Mouse (Mus musculus): ENCODE measurements around the gene Nedd4. TPM values are rescaled to one million over a fixed set of nuclear protein-coding genes. Genes with fewer than 3 reads are reported as not detected.
A peak's percentile ranks its signal among the peaks of the same experiment; 100 is the strongest.
"Not testable (repeated sequence)": the region's sequence is repeated elsewhere in the genome, so short reads cannot be mapped to it uniquely, and the experiment has no call there.

The Nedd4 gene
- polyA plus RNA-seq, 1 experiment from 2014 or later, result 605 TPM

DNA sequence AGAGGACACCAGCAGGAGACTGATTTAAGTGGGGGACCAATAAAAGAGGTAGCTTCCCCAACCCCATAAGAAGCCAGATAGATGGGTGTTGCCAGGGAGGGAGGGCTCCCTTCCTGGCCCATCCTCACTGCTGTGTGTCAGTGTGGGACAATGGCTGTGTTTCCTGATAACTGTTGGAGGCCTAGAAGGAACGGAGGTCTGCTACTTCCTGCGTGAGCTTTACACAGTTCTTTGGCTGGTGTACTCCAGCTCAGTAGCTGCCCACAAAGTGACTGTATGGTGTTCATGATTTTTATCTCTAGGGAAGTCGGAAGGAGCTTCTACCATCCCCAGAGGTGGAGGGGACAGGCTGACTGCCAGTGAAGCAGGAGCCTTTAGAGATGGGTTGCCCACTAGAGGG, 5.2 kb upstream of the Nedd4 start:
- H3K4me3 ChIP-seq, result no peak overlapping the region
- 18% methylated on average over 3 of the region's 3 CpGs for WGBS
- no peaks in the 10 kb centered on the region for H3K27me3 ChIP-seq (ENCODE audit: low read depth, poor library complexity, severe bottlenecking)
- peak overlapping the region; percentile 55; the same call in 1 of the 2 replicates for H3K27ac ChIP-seq (replicated peaks)
- H3K4me1 ChIP-seq, result peaks cover 69% of the 10 kb centered on the region
- H3K36me3 ChIP-seq, result no peaks in the 10 kb centered on the region
- H3K9me3 ChIP-seq (replicated peaks), result no peaks in the 10 kb centered on the region
- no peak for DNase-seq (ENCODE audit: low spot score)

DNA sequence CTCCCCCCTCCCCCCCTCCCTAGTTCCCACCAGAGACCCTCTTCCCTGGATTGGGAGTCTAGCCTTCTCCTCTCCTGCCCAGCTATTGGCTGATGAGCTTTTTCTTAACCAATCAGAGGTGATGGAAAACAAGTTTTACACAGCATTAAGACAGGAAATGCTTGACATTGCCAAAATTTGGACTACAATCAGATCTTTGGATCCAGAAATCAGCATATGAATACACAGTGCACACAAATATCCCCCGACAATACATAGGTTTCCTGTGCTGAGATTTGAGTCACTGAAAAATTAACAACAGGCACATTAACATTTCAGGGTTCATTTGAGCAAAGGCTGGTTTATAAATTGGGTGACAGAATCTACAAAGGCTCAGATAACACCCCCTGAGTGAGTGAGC, 4.5 kb upstream of the Nedd4 start:
- DNase-seq (ENCODE audit: low spot score), result no peak
- Histone ChIP-seq H3K36me3 (no peaks in the 10 kb centered on the region), H3K27ac (replicated peaks) (0 out of 2 replicates have a peak overlapping the region, but pooled peaks have one; percentile 55), H3K27me3 (ENCODE audit: low read depth, poor library complexity, severe bottlenecking) (no peaks in the 10 kb centered on the region), H3K4me1 (peaks cover 68% of the 10 kb centered on the region), H3K4me3 (no peak overlapping the region), H3K9me3 (replicated peaks) (no peaks in the 10 kb centered on the region)
- WGBS, result 85% methylated on average over 1 of the region's 1 CpGs

DNA sequence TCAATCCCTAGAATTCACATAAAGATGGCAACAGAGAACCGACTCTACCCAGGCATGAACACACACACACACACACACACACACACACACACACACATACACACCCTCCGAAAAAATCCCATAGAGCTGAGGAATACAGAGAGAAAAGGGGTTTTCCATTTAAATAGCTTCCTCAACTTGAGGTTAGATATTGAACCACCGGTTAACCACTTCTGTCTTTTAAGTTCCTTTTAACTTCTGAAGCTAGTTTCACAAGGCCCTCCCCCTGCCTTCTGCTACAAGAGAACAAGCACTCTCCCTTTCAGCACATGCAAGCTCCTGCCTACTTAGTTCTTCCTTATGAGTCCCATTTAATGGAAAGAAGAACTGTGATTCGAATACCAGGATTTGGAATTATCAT, 2.0 kb upstream of the Nedd4 start:
- Histone ChIP-seq H3K27ac (replicated peaks) (peak overlapping the region; percentile 100; the same call in 1 of the 2 replicates), H3K36me3 (peaks cover 15% of the 10 kb centered on the region), H3K9me3 (replicated peaks) (no peaks in the 10 kb centered on the region), H3K4me3 (no peak overlapping the region), H3K27me3 (ENCODE audit: low read depth, poor library complexity, severe bottlenecking) (no peaks in the 10 kb centered on the region), H3K4me1 (peaks cover 67% of the 10 kb centered on the region)
- no peak for DNase-seq (ENCODE audit: low spot score)
- 83% methylated on average over 4 of the region's 4 CpGs for WGBS

DNA sequence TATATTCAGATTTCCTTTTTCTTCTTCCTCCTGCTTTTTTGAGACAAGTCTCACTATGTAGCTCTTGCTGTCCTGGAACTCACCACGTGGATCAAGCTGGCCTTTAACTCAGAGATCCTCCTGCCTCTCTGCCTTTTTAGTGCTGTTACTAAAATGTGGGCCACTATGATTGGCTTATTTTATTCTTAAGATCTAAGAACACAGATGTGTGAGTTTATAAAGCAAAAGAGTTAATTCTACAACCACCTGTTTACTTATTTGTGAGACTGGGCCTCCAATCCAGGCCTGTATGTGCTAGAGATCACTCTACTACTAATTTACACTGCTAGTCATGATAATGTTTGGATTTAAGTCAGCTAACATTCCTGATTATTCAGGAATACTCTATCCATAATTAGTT, 1.2 kb upstream of the Nedd4 start:
- no peaks in the 10 kb centered on the region for H3K9me3 ChIP-seq (replicated peaks)
- H3K36me3 ChIP-seq, result peaks cover 22% of the 10 kb centered on the region
- H3K4me1 ChIP-seq, result peaks cover 67% of the 10 kb centered on the region
- H3K27ac ChIP-seq (replicated peaks), result peak overlapping the region; percentile 100
- 41% methylated on average over 1 of the region's 1 CpGs for WGBS
- no peaks in the 10 kb centered on the region for H3K27me3 ChIP-seq (ENCODE audit: low read depth, poor library complexity, severe bottlenecking)
- H3K4me3 ChIP-seq, result peak overlapping the region; percentile 97
- no peak for DNase-seq (ENCODE audit: low spot score)

DNA sequence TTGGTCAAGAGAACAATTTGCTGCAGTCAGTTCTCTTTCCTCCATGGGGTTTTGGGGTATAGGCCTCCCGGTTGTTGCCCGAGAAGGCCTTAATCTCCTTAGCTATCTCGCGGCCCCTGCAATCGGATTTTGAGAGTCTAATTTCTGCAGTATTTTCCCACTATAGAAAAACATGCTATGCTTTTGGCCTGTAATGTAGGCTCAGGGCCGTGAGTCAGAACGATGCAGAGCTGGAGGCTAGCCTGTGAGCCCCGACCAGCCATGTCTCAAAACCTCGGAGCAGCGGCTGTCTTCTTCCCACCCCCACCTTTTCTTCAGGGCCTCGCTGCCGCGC, 618 bp upstream of the Nedd4 start:
- H3K27me3 ChIP-seq (ENCODE audit: low read depth, poor library complexity, severe bottlenecking), result no peaks in the 10 kb centered on the region
- H3K4me1 ChIP-seq, result peaks cover 61% of the 10 kb centered on the region
- no peaks in the 10 kb centered on the region for H3K9me3 ChIP-seq (replicated peaks)
- WGBS, result under 1% methylated on average over 13 of the region's 13 CpGs
- H3K27ac ChIP-seq (replicated peaks), result peak overlapping the region; percentile 100
- no peak for DNase-seq (ENCODE audit: low spot score)
- H3K4me3 ChIP-seq, result peak overlapping the region; percentile 97
- H3K36me3 ChIP-seq, result peaks cover 27% of the 10 kb centered on the region

DNA sequence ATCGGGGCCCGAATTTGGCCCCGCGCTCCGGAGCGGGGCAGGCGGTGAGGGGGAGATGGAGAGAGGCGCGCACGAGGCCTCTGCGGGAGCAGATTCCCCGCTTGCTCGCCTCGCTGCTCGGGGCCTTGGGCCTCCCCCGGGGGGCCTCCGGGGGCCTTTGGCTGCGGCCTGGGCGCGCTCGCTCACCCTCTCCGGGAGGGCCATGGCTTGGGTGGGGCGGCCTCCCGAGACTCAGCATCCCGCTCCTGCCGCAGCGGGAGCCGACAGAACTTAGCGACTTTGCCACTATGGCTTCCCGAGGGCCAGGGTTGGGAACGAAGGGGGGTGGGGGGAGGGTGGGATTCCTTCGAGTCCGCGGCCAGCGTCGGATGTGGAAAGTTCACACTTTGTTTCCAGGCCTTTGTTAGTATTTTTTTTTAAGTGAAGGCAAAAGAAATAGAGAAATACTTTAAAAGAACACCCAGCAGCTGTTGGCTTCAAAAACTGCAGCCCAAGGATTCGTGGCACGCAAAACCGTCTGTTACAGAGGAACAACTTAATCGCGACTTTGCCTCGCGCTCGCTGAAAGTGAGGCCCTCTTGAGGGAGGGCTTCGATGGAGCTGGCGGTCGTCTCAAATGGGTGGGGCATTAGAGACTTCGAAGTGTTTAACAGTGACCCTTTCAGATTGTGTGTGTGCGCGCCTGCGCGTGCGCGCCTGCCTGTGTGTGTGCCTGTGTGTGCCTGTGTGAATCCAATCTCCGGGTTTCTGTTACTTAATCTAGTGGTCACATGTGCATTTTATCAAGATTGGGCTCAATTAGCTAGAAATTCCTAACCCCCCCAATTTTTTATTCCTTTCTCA, 766 bp downstream of the Nedd4 start:
- under 1% methylated on average over 55 of the region's 55 CpGs for WGBS
- peak; percentile 85 for DNase-seq (ENCODE audit: low spot score)
- Histone ChIP-seq H3K36me3 (peaks cover 41% of the 10 kb centered on the region), H3K27me3 (ENCODE audit: low read depth, poor library complexity, severe bottlenecking) (no peaks in the 10 kb centered on the region), H3K4me3 (peak overlapping the region; percentile 97), H3K4me1 (peaks cover 54% of the 10 kb centered on the region), H3K27ac (replicated peaks) (peak overlapping the region; percentile 100), H3K9me3 (replicated peaks) (no peaks in the 10 kb centered on the region)

DNA sequence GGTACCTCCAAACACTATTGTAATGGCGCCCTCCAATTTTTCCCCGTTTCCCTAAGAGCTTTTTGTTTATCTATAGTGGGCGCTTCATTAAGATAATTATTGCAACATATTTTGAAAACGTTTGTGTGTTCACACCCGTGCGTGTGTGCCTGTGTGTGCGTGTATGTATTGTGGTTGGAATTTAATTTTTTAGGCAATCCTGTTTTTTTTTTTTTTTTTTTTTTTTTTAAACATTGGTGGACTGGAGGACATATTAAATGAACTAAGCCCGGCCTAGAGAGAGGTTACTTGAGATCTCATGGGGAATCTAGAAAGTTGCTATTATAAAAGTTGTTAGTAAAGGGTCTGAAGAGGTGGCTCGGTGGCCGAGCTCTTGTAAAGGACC, 1.4 kb downstream of the Nedd4 start:
- H3K4me1 ChIP-seq, result peaks cover 52% of the 10 kb centered on the region
- peak overlapping the region; percentile 97 for H3K4me3 ChIP-seq
- no peaks in the 10 kb centered on the region for H3K27me3 ChIP-seq (ENCODE audit: low read depth, poor library complexity, severe bottlenecking)
- no peak for DNase-seq (ENCODE audit: low spot score)
- WGBS, result 15% methylated on average over 10 of the region's 10 CpGs
- H3K9me3 ChIP-seq (replicated peaks), result no peaks in the 10 kb centered on the region
- H3K27ac ChIP-seq (replicated peaks), result peak overlapping the region; percentile 100
- H3K36me3 ChIP-seq, result peaks cover 46% of the 10 kb centered on the region

DNA sequence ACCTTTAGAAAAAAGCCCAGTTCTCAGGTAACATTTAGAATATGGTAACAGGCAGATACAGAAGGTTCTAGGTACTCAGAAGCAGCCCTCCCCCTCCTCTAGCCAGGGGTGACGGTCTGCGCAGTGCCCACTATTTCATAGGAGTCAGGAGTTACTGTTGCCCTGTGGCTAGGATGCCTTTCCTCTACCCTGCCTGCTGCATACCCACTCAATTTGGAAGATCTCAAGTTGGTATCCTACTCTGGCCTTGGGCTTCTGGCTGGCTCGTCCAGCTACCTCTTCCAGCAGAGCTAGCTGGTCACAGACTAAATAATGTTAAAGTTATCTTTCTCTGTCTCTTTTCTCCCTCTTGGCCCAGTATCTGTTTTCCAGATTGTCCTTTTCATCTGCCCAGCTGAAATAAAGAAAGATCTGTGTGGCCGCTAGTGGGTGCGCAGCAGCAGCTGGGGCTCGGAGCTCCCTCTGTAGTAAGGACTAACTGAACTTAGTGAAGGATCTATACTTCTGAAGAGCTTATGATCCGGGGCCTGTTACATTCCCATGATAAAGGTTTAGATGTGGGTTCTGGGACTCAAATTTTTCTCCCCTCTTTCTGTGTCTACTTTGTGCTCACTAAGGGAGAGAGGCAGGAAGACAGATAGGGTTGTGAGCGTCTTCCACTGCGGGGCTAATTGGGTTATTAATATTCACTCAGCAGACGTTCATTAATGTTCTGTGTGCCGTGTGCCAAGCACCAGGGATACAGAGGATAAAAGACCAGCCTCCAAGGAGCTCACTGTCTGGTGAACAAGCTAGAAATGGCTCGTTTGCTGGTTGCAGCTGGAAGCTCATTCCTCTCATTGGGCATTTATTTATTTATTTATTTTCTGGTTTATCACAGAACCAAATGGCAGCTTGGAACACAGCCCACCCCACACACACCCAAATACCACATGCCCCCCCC, 2.5 kb downstream of the Nedd4 start:
- no peak for DNase-seq (ENCODE audit: low spot score)
- H3K27ac ChIP-seq (replicated peaks), result peak overlapping the region; percentile 100
- H3K36me3 ChIP-seq, result peaks cover 57% of the 10 kb centered on the region
- peak overlapping the region; percentile 97 for H3K4me3 ChIP-seq
- H3K9me3 ChIP-seq (replicated peaks), result no peaks in the 10 kb centered on the region
- peaks cover 56% of the 10 kb centered on the region for H3K4me1 ChIP-seq
- no peaks in the 10 kb centered on the region for H3K27me3 ChIP-seq (ENCODE audit: low read depth, poor library complexity, severe bottlenecking)
- 81% methylated on average over 12 of the region's 12 CpGs for WGBS

DNA sequence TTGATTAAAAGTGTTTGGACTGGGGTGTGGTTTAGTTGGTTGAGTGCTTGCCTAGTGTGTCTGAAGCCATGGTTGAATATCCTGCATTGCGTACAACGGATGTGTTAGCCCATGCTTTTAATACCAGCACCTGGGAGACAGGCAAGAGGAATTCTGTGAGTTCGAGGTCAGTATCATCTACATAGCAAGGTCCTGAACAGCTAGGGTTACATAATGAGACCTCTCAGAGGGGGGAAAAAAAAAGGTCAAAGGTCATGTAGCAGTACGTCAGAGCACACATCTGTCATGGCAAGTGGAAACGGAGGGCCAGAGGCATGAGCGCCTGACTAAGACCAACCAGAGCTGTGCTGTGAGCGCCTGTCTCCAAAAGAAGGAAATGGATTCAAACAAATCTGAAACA, 3.4 kb downstream of the Nedd4 start:
- H3K4me3 ChIP-seq, result peak overlapping the region; percentile 97
- peaks cover 54% of the 10 kb centered on the region for H3K4me1 ChIP-seq
- no peaks in the 10 kb centered on the region for H3K27me3 ChIP-seq (ENCODE audit: low read depth, poor library complexity, severe bottlenecking)
- H3K36me3 ChIP-seq, result peaks cover 65% of the 10 kb centered on the region
- H3K27ac ChIP-seq (replicated peaks), result peak overlapping the region; percentile 46; the same call in 1 of the 2 replicates
- WGBS, result 50% methylated on average over 7 of the region's 7 CpGs
- no peak for DNase-seq (ENCODE audit: low spot score)
- no peaks in the 10 kb centered on the region for H3K9me3 ChIP-seq (replicated peaks)

DNA sequence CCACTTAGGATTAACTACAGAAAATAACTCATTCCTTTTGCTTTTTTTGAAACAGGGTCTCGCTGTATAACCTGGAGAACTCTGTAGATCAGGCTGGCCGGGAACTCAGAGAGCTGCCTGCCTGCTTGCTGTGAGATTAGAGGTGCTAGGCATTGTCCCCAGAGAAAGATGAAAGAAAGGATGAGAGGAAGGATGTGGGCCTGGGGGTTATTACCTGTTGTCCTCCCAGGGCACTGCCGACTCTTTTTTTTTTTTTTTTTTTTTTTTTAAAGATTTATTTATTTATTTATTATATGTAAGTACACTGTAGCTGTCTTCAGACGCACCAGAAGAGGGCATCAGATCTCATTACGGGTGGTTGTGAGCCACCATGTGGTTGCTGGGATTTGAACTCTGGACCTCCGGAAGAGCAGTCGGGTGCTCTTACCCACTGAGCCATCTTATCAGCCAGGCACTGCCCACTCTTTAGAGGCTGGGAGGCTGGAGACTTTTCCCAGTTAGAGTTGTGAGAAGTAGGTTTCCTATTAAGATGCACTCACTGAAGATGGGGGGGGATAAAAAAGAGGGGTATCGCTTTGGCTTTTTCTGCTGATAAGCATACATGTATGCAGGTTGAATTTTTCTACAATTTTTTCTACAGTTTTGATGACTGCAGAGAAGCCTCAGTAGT, 4.3 kb downstream of the Nedd4 start:
- peaks cover 73% of the 10 kb centered on the region for H3K36me3 ChIP-seq
- H3K27ac ChIP-seq (replicated peaks); H3K27me3 ChIP-seq (ENCODE audit: low read depth, poor library complexity, severe bottlenecking); H3K9me3 ChIP-seq (replicated peaks); H3K4me3 ChIP-seq; DNase-seq (ENCODE audit: low spot score): not testable (repeated sequence)
- H3K4me1 ChIP-seq, result peaks cover 44% of the 10 kb centered on the region
- 81% methylated on average over 8 of the region's 8 CpGs for WGBS

DNA sequence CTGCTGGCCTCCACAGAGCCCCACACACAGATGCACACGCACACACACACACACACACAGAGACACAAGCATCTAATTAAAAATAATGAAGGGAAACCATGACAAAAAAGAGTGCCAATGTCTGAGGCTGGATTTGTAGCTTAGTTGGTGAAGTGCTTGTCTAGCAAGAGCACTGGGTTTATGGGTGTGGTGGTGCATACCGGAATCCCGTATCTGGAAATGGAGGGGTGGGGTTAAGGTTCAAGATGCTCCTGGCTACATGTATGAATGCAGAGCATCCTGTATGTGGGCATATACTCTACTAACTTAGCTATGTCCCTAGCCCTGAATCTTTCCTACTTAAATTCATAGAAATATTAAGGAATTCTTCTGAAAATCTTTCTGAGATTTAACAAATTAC, 5.0 kb downstream of the Nedd4 start:
- H3K27me3 ChIP-seq (ENCODE audit: low read depth, poor library complexity, severe bottlenecking), result no peaks in the 10 kb centered on the region
- peaks cover 43% of the 10 kb centered on the region for H3K4me1 ChIP-seq
- 91% methylated on average over 3 of the region's 3 CpGs for WGBS
- no peaks in the 10 kb centered on the region for H3K9me3 ChIP-seq (replicated peaks)
- no peak overlapping the region for H3K27ac ChIP-seq (replicated peaks)
- DNase-seq (ENCODE audit: low spot score), result no peak
- H3K4me3 ChIP-seq, result no peak overlapping the region
- H3K36me3 ChIP-seq, result peaks cover 79% of the 10 kb centered on the region

DNA sequence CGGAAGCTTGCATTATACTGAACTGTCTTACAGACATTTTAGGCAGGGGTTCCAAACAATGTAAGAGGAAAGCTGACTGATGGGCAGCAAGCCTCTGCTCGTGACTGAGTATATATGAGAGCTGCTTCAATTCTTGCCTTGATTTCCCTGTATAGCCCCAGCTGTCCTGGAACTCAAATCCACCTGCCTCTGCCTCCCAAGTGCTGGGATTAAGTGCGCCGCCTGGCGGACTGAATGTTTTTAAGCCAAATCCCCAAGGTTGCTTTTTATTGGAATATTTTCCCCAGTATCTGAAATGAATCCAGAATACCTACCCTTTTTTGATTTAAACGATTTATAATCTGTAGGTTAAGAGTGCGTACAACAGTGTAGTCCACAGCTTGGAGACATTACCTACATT, 7.2 kb downstream of the Nedd4 start:
- H3K36me3 ChIP-seq, result peaks cover 95% of the 10 kb centered on the region

More for the DNA sequence above, 7.2 kb downstream of the Nedd4 start:
- H3K9me3 ChIP-seq (replicated peaks), result no peaks in the 10 kb centered on the region
- 85% methylated on average over 7 of the region's 7 CpGs for WGBS
- no peaks in the 10 kb centered on the region for H3K27me3 ChIP-seq (ENCODE audit: low read depth, poor library complexity, severe bottlenecking)
- DNase-seq (ENCODE audit: low spot score), result no peak
- H3K27ac ChIP-seq (replicated peaks), result no peak overlapping the region
- H3K4me3 ChIP-seq, result no peak overlapping the region
- peaks cover 33% of the 10 kb centered on the region for H3K4me1 ChIP-seq
